Mouse (Mus musculus): ENCODE results near the gene Kirrel. TPM values are rescaled to one million over a fixed set of nuclear protein-coding genes. Genes with fewer than 3 reads are reported as not detected.

Gene Kirrel
- polyA plus RNA-seq, 1 experiment = 20.7 TPM

DNA sequence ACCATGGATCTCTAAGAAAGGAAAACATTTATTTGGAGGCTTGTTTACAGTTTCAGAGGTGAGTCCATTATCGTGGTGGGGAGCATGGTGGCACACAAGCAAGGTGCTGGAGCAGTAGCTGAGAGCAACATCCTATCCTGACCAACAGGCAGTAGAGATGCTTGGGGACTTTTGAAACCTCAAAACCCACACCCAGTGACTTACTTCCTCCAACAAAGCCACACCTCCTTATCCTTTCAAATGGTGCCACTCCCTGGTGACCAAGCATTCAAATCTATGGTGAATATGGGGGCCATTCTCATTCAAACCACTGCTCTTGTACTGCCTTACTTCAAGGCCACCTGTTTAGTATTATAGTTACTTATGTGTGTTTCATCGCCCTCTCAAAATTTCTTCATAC, 20.0 kb upstream of the Kirrel start:
- H3K27me3 ChIP-seq (ENCODE audit: control insufficient read depth, insufficient read depth, insufficient read length) = no peaks in the 10 kb centered on the region
- no peak overlapping the region for H3K4me3 ChIP-seq
- H3K36me3 ChIP-seq (ENCODE audit: control insufficient read depth, insufficient read depth) = no peaks in the 10 kb centered on the region
- no peaks in the 10 kb centered on the region for H3K79me2 ChIP-seq (ENCODE audit: control insufficient read depth, insufficient read depth)
- TF ChIP-seq CEBPB (IDR thresholded peaks at IDR 0.05; ENCODE audit: insufficient read depth, poor library complexity, severe bottlenecking) (no peak), REST (IDR thresholded peaks at IDR 0.05; ENCODE audit: insufficient read depth, insufficient read length) (no peak), MYOD1 (IDR thresholded peaks at IDR 0.05; ENCODE audit: control insufficient read depth in 1 of 3, insufficient read length in 2 of 3, low read depth in 2 of 3) (no peak), USF1 (IDR thresholded peaks at IDR 0.05; ENCODE audit: low read depth) (no peak), POLR2AphosphoS2 (IDR thresholded peaks at IDR 0.05; ENCODE audit: insufficient read length, low read depth) (no peak), MAX (IDR thresholded peaks at IDR 0.05; ENCODE audit: low read depth) (no peak), POLR2A (IDR thresholded peaks at IDR 0.05; ENCODE audit: insufficient read length, low read depth) (no peak), TCF12 (IDR thresholded peaks at IDR 0.05; ENCODE audit: insufficient read depth, poor library complexity, severe bottlenecking) (no peak), SRF (IDR thresholded peaks at IDR 0.05; ENCODE audit: control insufficient read depth, insufficient read length, low read depth) (no peak), MYOG (IDR thresholded peaks at IDR 0.05; ENCODE audit: control insufficient read depth in 1 of 3, insufficient read depth in 1 of 3, insufficient read length in 2 of 3, low read depth in 2 of 3) (no peak), E2F4 (IDR thresholded peaks at IDR 0.05; ENCODE audit: insufficient read depth) (no peak), TCF3 (IDR thresholded peaks at IDR 0.05; ENCODE audit: insufficient read length, low read depth) (no peak)
- H3K4me2 ChIP-seq (ENCODE audit: low read depth) = no peak overlapping the region
- H3ac ChIP-seq (ENCODE audit: control insufficient read depth, insufficient read length) = no peak overlapping the region

DNA sequence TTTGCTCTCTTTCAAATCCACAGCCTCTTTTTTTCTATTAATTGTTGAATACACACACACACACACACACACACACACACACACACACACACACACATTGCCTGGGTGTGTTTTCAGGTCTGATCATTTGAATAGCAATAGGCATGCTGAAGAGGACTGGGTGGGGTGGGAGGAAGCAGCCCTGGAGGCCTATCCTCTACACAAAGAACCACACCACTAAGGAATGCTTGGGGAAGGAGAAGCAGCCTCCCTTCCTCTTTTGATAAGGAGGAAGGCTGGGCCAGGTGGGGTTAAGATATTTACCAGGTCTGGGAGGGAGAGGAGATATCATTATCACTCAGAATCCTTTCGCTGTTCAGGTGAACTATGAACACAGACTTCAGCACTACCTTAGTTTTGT, 19.2 kb upstream of the Kirrel start:
- no peaks in the 10 kb centered on the region for H3K36me3 ChIP-seq (ENCODE audit: control insufficient read depth, insufficient read depth)
- TF ChIP-seq USF1 (IDR thresholded peaks at IDR 0.05; ENCODE audit: low read depth) (no peak), POLR2AphosphoS2 (IDR thresholded peaks at IDR 0.05; ENCODE audit: insufficient read length, low read depth) (no peak), MYOG (IDR thresholded peaks at IDR 0.05; ENCODE audit: control insufficient read depth in 1 of 3, insufficient read depth in 1 of 3, insufficient read length in 2 of 3, low read depth in 2 of 3) (no peak), REST (IDR thresholded peaks at IDR 0.05; ENCODE audit: insufficient read depth, insufficient read length) (no peak), SRF (IDR thresholded peaks at IDR 0.05; ENCODE audit: control insufficient read depth, insufficient read length, low read depth) (no peak), POLR2A (IDR thresholded peaks at IDR 0.05; ENCODE audit: insufficient read length, low read depth) (no peak), CEBPB (IDR thresholded peaks at IDR 0.05; ENCODE audit: insufficient read depth, poor library complexity, severe bottlenecking) (no peak), MYOD1 (IDR thresholded peaks at IDR 0.05; ENCODE audit: control insufficient read depth in 1 of 3, insufficient read length in 2 of 3, low read depth in 2 of 3) (no peak), E2F4 (IDR thresholded peaks at IDR 0.05; ENCODE audit: insufficient read depth) (no peak), MAX (IDR thresholded peaks at IDR 0.05; ENCODE audit: low read depth) (no peak), TCF3 (IDR thresholded peaks at IDR 0.05; ENCODE audit: insufficient read length, low read depth) (no peak), TCF12 (IDR thresholded peaks at IDR 0.05; ENCODE audit: insufficient read depth, poor library complexity, severe bottlenecking) (no peak)
- H3K4me2 ChIP-seq (ENCODE audit: low read depth) = no peak overlapping the region
- H3ac ChIP-seq (ENCODE audit: control insufficient read depth, insufficient read length) = no peak overlapping the region
- H3K79me2 ChIP-seq (ENCODE audit: control insufficient read depth, insufficient read depth) = no peaks in the 10 kb centered on the region
- H3K27me3 ChIP-seq (ENCODE audit: control insufficient read depth, insufficient read depth, insufficient read length) = no peaks in the 10 kb centered on the region
- no peak overlapping the region for H3K4me3 ChIP-seq

DNA sequence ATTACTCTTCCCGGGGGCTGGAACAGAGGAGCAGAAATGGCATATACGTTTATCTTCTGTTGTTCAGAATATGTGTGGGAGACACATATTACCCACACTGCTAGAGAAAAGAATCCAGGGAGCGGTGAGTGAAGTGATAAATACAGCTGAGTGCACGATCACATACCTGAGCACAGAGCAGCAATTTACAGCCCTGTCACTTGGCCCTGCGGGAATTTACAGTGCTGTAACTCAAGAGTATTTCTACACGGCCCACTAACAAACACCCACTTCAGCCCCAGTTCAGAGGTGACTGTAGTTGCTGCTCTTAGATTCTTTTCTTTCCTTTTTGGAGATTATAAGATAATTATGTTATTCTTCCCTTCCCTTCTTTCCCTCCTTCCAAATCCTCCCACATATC, 18.8 kb upstream of the Kirrel start:
- H3K27me3 ChIP-seq (ENCODE audit: control insufficient read depth, insufficient read depth, insufficient read length) = no peaks in the 10 kb centered on the region

DNA sequence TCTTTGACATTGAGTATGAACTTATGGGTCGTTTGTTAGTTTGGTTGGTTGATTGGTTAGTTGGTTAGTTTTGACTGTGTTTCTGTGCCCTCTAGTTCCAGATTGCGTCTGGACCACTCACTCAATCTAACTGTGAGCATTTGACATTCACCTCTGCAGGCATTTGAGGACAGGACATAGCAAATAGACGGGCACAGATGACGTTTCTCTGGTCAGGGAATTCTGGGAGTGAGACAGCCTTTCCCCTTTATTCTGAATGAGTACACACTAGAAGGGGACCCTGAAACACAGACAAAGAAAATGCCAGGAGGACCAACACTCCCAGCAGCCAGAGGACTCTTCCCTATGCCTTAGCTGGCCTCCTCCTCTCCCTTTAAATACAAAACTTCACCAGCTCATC, 2.1 kb upstream of the Kirrel start:
- Histone ChIP-seq H3K4me3 (no peak overlapping the region), H3K4me2 (ENCODE audit: low read depth) (no peak overlapping the region), H3ac (ENCODE audit: control insufficient read depth, insufficient read length) (no peak overlapping the region), H3K79me2 (ENCODE audit: control insufficient read depth, insufficient read depth) (peaks cover 27% of the 10 kb centered on the region), H3K27me3 (ENCODE audit: control insufficient read depth, insufficient read depth, insufficient read length) (peaks cover 4% of the 10 kb centered on the region), H3K36me3 (ENCODE audit: control insufficient read depth, insufficient read depth) (no peaks in the 10 kb centered on the region)
- no peak for TF ChIP-seq MAX (IDR thresholded peaks at IDR 0.05; ENCODE audit: low read depth)
- no peak for TF ChIP-seq CEBPB (IDR thresholded peaks at IDR 0.05; ENCODE audit: insufficient read depth, poor library complexity, severe bottlenecking)
- no peak for TF ChIP-seq MYOG (IDR thresholded peaks at IDR 0.05; ENCODE audit: control insufficient read depth in 1 of 3, insufficient read depth in 1 of 3, insufficient read length in 2 of 3, low read depth in 2 of 3)
- TF ChIP-seq TCF12 (IDR thresholded peaks at IDR 0.05; ENCODE audit: insufficient read depth, poor library complexity, severe bottlenecking) = no peak
- no peak for TF ChIP-seq REST (IDR thresholded peaks at IDR 0.05; ENCODE audit: insufficient read depth, insufficient read length)
- TF ChIP-seq E2F4 (IDR thresholded peaks at IDR 0.05; ENCODE audit: insufficient read depth) = no peak
- TF ChIP-seq POLR2A (IDR thresholded peaks at IDR 0.05; ENCODE audit: insufficient read length, low read depth) = no peak
- TF ChIP-seq POLR2AphosphoS2 (IDR thresholded peaks at IDR 0.05; ENCODE audit: insufficient read length, low read depth) = no peak
- TF ChIP-seq USF1 (IDR thresholded peaks at IDR 0.05; ENCODE audit: low read depth) = no peak
- no peak for TF ChIP-seq MYOD1 (IDR thresholded peaks at IDR 0.05; ENCODE audit: control insufficient read depth in 1 of 3, insufficient read length in 2 of 3, low read depth in 2 of 3)
- TF ChIP-seq TCF3 (IDR thresholded peaks at IDR 0.05; ENCODE audit: insufficient read length, low read depth) = no peak
- TF ChIP-seq SRF (IDR thresholded peaks at IDR 0.05; ENCODE audit: control insufficient read depth, insufficient read length, low read depth) = no peak

More for the DNA sequence above, 18.8 kb upstream of the Kirrel start:
- H3K4me2 ChIP-seq (ENCODE audit: low read depth) = no peak overlapping the region
- no peaks in the 10 kb centered on the region for H3K36me3 ChIP-seq (ENCODE audit: control insufficient read depth, insufficient read depth)
- TF ChIP-seq POLR2A (IDR thresholded peaks at IDR 0.05; ENCODE audit: insufficient read length, low read depth) (no peak), SRF (IDR thresholded peaks at IDR 0.05; ENCODE audit: control insufficient read depth, insufficient read length, low read depth) (no peak), MAX (IDR thresholded peaks at IDR 0.05; ENCODE audit: low read depth) (no peak), MYOG (IDR thresholded peaks at IDR 0.05; ENCODE audit: control insufficient read depth in 1 of 3, insufficient read depth in 1 of 3, insufficient read length in 2 of 3, low read depth in 2 of 3) (no peak), TCF12 (IDR thresholded peaks at IDR 0.05; ENCODE audit: insufficient read depth, poor library complexity, severe bottlenecking) (no peak), CEBPB (IDR thresholded peaks at IDR 0.05; ENCODE audit: insufficient read depth, poor library complexity, severe bottlenecking) (no peak), TCF3 (IDR thresholded peaks at IDR 0.05; ENCODE audit: insufficient read length, low read depth) (no peak), USF1 (IDR thresholded peaks at IDR 0.05; ENCODE audit: low read depth) (no peak), E2F4 (IDR thresholded peaks at IDR 0.05; ENCODE audit: insufficient read depth) (no peak), REST (IDR thresholded peaks at IDR 0.05; ENCODE audit: insufficient read depth, insufficient read length) (no peak), POLR2AphosphoS2 (IDR thresholded peaks at IDR 0.05; ENCODE audit: insufficient read length, low read depth) (no peak), MYOD1 (IDR thresholded peaks at IDR 0.05; ENCODE audit: control insufficient read depth in 1 of 3, insufficient read length in 2 of 3, low read depth in 2 of 3) (no peak)
- H3K4me3 ChIP-seq = no peak overlapping the region
- H3ac ChIP-seq (ENCODE audit: control insufficient read depth, insufficient read length) = no peak overlapping the region
- H3K79me2 ChIP-seq (ENCODE audit: control insufficient read depth, insufficient read depth) = no peaks in the 10 kb centered on the region

Measured in myocyte (in vitro differentiated cells).